Mouse (Mus musculus): ENCODE measurements around the gene Pecr.

DNA sequence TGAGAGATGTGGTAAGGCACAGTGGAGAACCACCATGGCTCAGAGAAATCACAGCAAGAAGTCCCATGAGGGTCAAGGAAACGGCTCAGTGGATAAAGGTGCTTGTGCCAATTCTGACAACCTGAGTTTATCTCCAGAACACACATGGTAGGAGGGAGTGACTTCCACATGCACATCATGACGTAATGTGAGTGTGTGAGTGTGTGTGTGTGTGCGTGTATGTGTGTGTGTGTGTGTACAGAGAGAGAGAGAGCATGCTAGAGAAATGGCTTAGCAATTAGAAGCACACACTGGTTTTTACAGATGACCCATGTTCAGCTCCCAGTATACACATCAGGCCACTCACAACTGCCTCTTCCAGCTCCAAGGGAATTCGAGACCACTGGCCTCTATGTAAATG is 68.9 kb downstream of the Pecr start:
- TF ChIP-seq CTCF (IDR thresholded peaks at IDR 0.05; ENCODE audit: extremely low read depth, insufficient read depth, insufficient read length, insufficient replicate concordance) (no peak), POLR2A (IDR thresholded peaks at IDR 0.05; ENCODE audit: low read depth, low read length) (no peak)

Data from spleen, adult 2 months (tissue).